Mouse (Mus musculus) small intestine, adult 2 months (tissue): ENCODE results near the gene Gm17655.

ENCODE experiments used
- CTCF ChIP-seq: fragments of 200-500 bp; IDR thresholded peaks from 2 replicates; pipeline ENCODE4 v1.5.1; 2012; ENCODE audit warnings: low read depth, mild to moderate bottlenecking, control low read depth, inconsistent platforms, low read length, moderate library complexity, mixed read lengths; ENCODE audit not compliant: insufficient replicate concordance, insufficient read length; ENCODE audit errors: extremely low read depth
- POLR2A ChIP-seq: fragments of 200-500 bp; IDR thresholded peaks from 2 replicates; pipeline ENCODE4 v1.6.1; 2012; ENCODE audit warnings: low read depth, mild to moderate bottlenecking, control low read depth, inconsistent platforms, low read length, moderate library complexity

- TF ChIP-seq POLR2A (no peak), CTCF (no peak)
These were observed 14.0 kb upstream of the Gm17655 start for GRCm38 (mm10) chr5:110086161-110086866.
